8 mouse cellular contexts compared by ENCODE assay signal in genomic region chr11:17951336-17951735, GRCm38 (mm10). TPM values are rescaled to one million over a fixed set of nuclear protein-coding genes. Genes with fewer than 3 reads are reported as not detected.
DNase-seq lines count a peak whose midpoint lies in the region; ATAC-seq lines count a peak whose summit lies in the region.
"Had no signal": no experiment of that assay in that cellular context is flagged by ENCODE, and none has a peak within 500 bp of the region (broad histone marks: within the 10 kb centered on the region; RNA-seq: fewer than 3 reads in every experiment).

No protein-coding gene starts in this region.

- peak; percentile 1 for DNase-seq in lung, postnatal 36 days
- no peak for DNase-seq in lung, postnatal 10 days
- peak; percentile 59 to 69 for DNase-seq in cerebellum, postnatal 14 days
- peak; percentile 59 to 87 for DNase-seq in layer of hippocampus, postnatal 14 days (ENCODE audit: low spot score in 2 of 2)
- peak; percentile 36 for DNase-seq in right cerebral cortex, postnatal 36 days (ENCODE audit: low spot score in 2 of 2)
- DNase-seq in urinary bladder, postnatal 36 days (ENCODE audit: low spot score in 2 of 2) = no peak
- DNase-seq: lung, adult 18-20 months had no signal

- no peak for ATAC-seq in monocyte, adult 5-6 weeks (replicated peaks; ENCODE audit: insufficient number of reproducible peaks, low FRiP score, low TSS enrichment, poor library complexity, severe bottlenecking)

RNA-seq across cellular contexts. Expression of gene Etaa1, which starts 2.3 kb away (rescaled TPM):
- 1 to 10 TPM; 6.0 to 6.2 TPM for total RNA-seq in layer of hippocampus, postnatal 14 days (2021)
- 15.7 to 16.4 TPM (median 15.8 TPM) in 3 replicates for total RNA-seq in monocyte, adult 5-6 weeks (2017)

Comparison
In these comparisons a context has a peak if more than half of its experiments do, and no peak if none do; other contexts are left out.
1. DNase-seq: peak in lung, postnatal 36 days (single experiment), cerebellum, postnatal 14 days (2 of 2), layer of hippocampus, postnatal 14 days (2 of 2) and right cerebral cortex, postnatal 36 days (2 of 2); none in lung, postnatal 10 days (single experiment) and urinary bladder, postnatal 36 days (0 of 2).